Mouse (Mus musculus): ENCODE measurements at regions not wholly inside any gene's neighbourhood (a gene's known extent, or its start where the extent isn't known, plus 50 kb on each side); places are given as distances from the start of the nearest gene placed in this dataset.

- no peak overlapping the region for H3K4me3 ChIP-seq (ENCODE audit: low read depth, low read length)
- H3K9me3 ChIP-seq (ENCODE audit: control insufficient read depth, low read length), result 0 out of 2 replicates have a peak, but pooled peaks cover 5% of the 10 kb centered on the region
Observed at GRCm38 (mm10) chr4:99385381-99385780, 89.7 kb downstream of the Gm12689 start.

GRCm38 (mm10) chr4:99389428-99389827 lies 93.7 kb downstream of the Gm12689 start:
- H3K36me3 ChIP-seq (ENCODE audit: control insufficient read depth, insufficient read depth, low read length), result no peaks in the 10 kb centered on the region
- H3K27me3 ChIP-seq (replicated peaks; ENCODE audit: control insufficient read depth, insufficient read depth, low read length), result no peaks in the 10 kb centered on the region
- DNase-seq (ENCODE audit: low spot score) (no peak), ATAC-seq (ENCODE audit: low read depth) (no peak)
- no peaks in the 10 kb centered on the region; the same call in 1 of the 2 replicates for H3K4me1 ChIP-seq (ENCODE audit: control insufficient read depth, insufficient read depth, low read length)
- H3K9ac ChIP-seq (ENCODE audit: low read depth, low read length), result no peak overlapping the region
- no peak overlapping the region for H3K4me3 ChIP-seq (ENCODE audit: low read depth, low read length)
- no peak overlapping the region for H3K4me2 ChIP-seq (ENCODE audit: low read depth, low read length)
- H3K9me3 ChIP-seq (ENCODE audit: control insufficient read depth, low read length), result 0 out of 2 replicates have a peak, but pooled peaks cover 5% of the 10 kb centered on the region
- no peak overlapping the region for H3K27ac ChIP-seq (replicated peaks; ENCODE audit: low read depth, low read length)
- 57% methylated on average over 1 of the region's 1 CpGs for WGBS

More at GRCm38 (mm10) chr4:99385381-99385780, 89.7 kb downstream of the Gm12689 start:
- no peaks in the 10 kb centered on the region; the same call in 1 of the 2 replicates for H3K4me1 ChIP-seq (ENCODE audit: control insufficient read depth, insufficient read depth, low read length)
- H3K4me2 ChIP-seq (ENCODE audit: low read depth, low read length), result no peak overlapping the region
- 19% methylated on average over 8 of the region's 8 CpGs for WGBS
- no peaks in the 10 kb centered on the region for H3K36me3 ChIP-seq (ENCODE audit: control insufficient read depth, insufficient read depth, low read length)
- no peak overlapping the region for H3K9ac ChIP-seq (ENCODE audit: low read depth, low read length)
- no peaks in the 10 kb centered on the region for H3K27me3 ChIP-seq (replicated peaks; ENCODE audit: control insufficient read depth, insufficient read depth, low read length)
- DNase-seq (ENCODE audit: low spot score), result no peak
- H3K27ac ChIP-seq (replicated peaks; ENCODE audit: low read depth, low read length), result no peak overlapping the region
- no peak for ATAC-seq (ENCODE audit: low read depth)

DNA sequence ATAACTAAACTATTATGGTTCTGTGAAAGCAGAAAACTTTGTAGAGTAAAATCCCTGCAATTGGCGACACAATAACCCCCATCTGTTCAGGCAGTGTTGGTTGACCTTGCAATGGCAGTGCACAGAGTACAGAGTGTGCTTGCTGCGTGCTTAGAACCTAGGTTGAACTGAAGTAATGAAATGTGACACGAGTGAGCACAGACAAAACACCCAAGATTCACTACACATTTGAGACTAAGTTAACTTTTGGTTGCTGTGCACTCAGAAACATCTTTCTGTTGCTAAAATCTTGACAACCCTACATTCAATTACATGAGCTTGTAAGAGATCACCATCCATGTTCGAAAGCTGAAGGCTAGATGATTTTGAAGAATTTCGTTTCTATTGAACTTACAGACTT lies 97.3 kb downstream of the Gm12689 start:
- H3K27me3 ChIP-seq (replicated peaks; ENCODE audit: control insufficient read depth, insufficient read depth, low read length), result no peaks in the 10 kb centered on the region
- no peaks in the 10 kb centered on the region for H3K9me3 ChIP-seq (ENCODE audit: control insufficient read depth, low read length)
- H3K27ac ChIP-seq (replicated peaks; ENCODE audit: low read depth, low read length), result no peak overlapping the region
- WGBS, result 82% methylated on average over 5 of the region's 5 CpGs
- no peak overlapping the region for H3K4me3 ChIP-seq (ENCODE audit: low read depth, low read length)
- H3K36me3 ChIP-seq (ENCODE audit: control insufficient read depth, insufficient read depth, low read length), result no peaks in the 10 kb centered on the region
- ATAC-seq (ENCODE audit: low read depth) (no peak), DNase-seq (ENCODE audit: low spot score) (no peak)
- no peaks in the 10 kb centered on the region for H3K4me1 ChIP-seq (ENCODE audit: control insufficient read depth, insufficient read depth, low read length)
- H3K4me2 ChIP-seq (ENCODE audit: low read depth, low read length), result no peak overlapping the region
- H3K9ac ChIP-seq (ENCODE audit: low read depth, low read length), result no peak overlapping the region

DNA sequence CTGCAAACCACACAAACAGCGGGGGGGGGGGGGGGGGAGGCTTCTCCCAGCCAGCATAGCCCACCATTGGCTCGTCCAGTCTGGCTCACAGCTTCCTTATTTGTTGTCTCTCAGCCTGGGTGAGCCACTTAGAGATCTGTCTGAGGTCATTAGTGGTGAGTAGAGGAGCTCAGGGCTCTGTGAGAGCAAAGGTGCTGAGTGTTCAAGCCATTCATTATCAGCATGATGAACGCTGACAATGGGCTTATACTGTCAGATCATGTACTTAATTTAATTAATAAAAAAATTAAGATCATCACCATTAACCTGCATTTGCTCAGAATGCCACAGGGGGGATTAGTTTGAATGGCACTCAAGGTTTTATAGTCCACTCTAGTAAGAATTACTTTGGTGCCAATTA lies 98.5 kb downstream of the Gm12689 start:
- no peak overlapping the region for H3K9ac ChIP-seq (ENCODE audit: low read depth, low read length)
- DNase-seq (ENCODE audit: low spot score) (peak; percentile 10), ATAC-seq (ENCODE audit: low read depth) (no peak)
- no peaks in the 10 kb centered on the region for H3K9me3 ChIP-seq (ENCODE audit: control insufficient read depth, low read length)
- H3K4me3 ChIP-seq (ENCODE audit: low read depth, low read length), result no peak overlapping the region
- H3K4me2 ChIP-seq (ENCODE audit: low read depth, low read length), result no peak overlapping the region
- WGBS, result 65% methylated on average over 3 of the region's 3 CpGs
- H3K36me3 ChIP-seq (ENCODE audit: control insufficient read depth, insufficient read depth, low read length), result no peaks in the 10 kb centered on the region
- H3K27me3 ChIP-seq (replicated peaks; ENCODE audit: control insufficient read depth, insufficient read depth, low read length), result no peaks in the 10 kb centered on the region
- H3K27ac ChIP-seq (replicated peaks; ENCODE audit: low read depth, low read length), result no peak overlapping the region
- no peaks in the 10 kb centered on the region for H3K4me1 ChIP-seq (ENCODE audit: control insufficient read depth, insufficient read depth, low read length)

GRCm38 (mm10) chr4:99407466-99407865 lies 111.8 kb downstream of the Gm12689 start:
- ATAC-seq (ENCODE audit: low read depth) (no peak), DNase-seq (ENCODE audit: low spot score) (no peak)
- no peaks in the 10 kb centered on the region for H3K9me3 ChIP-seq (ENCODE audit: control insufficient read depth, low read length)
- no peak overlapping the region for H3K27ac ChIP-seq (replicated peaks; ENCODE audit: low read depth, low read length)
- no peak overlapping the region for H3K4me2 ChIP-seq (ENCODE audit: low read depth, low read length)
- no peak overlapping the region for H3K4me3 ChIP-seq (ENCODE audit: low read depth, low read length)
- no peaks in the 10 kb centered on the region for H3K36me3 ChIP-seq (ENCODE audit: control insufficient read depth, insufficient read depth, low read length)
- no peaks in the 10 kb centered on the region for H3K4me1 ChIP-seq (ENCODE audit: control insufficient read depth, insufficient read depth, low read length)
- H3K9ac ChIP-seq (ENCODE audit: low read depth, low read length), result no peak overlapping the region
- H3K27me3 ChIP-seq (replicated peaks; ENCODE audit: control insufficient read depth, insufficient read depth, low read length), result no peaks in the 10 kb centered on the region; the same call in 1 of the 2 replicates
- WGBS, result 71% methylated on average over 7 of the region's 7 CpGs

DNA sequence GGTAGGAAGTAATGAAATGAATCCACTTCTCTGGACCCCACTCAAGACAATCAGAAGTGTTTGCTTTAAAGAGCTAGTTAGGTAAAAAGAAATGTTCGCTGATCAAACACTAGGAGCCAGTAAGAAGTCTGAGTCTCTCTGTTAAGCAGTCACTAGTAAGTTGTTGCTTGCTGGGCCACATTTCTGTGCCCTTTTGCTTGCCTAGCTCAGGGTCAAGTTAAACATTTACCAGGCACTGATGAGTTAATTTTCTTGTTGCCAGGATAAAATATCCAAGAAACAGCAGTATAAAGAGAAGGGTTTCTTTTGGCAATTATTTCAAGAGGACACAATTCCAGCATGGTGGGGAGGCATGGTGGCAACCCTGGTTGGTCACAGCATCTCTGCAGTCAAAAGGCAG lies 127.7 kb downstream of the Gm12689 start:
- H3K4me2 ChIP-seq (ENCODE audit: low read depth, low read length), result no peak overlapping the region
- DNase-seq (ENCODE audit: low spot score) (no peak), ATAC-seq (ENCODE audit: low read depth) (no peak)
- H3K4me3 ChIP-seq (ENCODE audit: low read depth, low read length), result no peak overlapping the region
- WGBS, result 75% methylated on average over 1 of the region's 1 CpGs
- H3K27ac ChIP-seq (replicated peaks; ENCODE audit: low read depth, low read length), result no peak overlapping the region
- H3K27me3 ChIP-seq (replicated peaks; ENCODE audit: control insufficient read depth, insufficient read depth, low read length), result no peaks in the 10 kb centered on the region
- no peaks in the 10 kb centered on the region for H3K36me3 ChIP-seq (ENCODE audit: control insufficient read depth, insufficient read depth, low read length)
- H3K9ac ChIP-seq (ENCODE audit: low read depth, low read length), result no peak overlapping the region
- H3K9me3 ChIP-seq (ENCODE audit: control insufficient read depth, low read length), result no peaks in the 10 kb centered on the region
- no peaks in the 10 kb centered on the region for H3K4me1 ChIP-seq (ENCODE audit: control insufficient read depth, insufficient read depth, low read length)

DNA sequence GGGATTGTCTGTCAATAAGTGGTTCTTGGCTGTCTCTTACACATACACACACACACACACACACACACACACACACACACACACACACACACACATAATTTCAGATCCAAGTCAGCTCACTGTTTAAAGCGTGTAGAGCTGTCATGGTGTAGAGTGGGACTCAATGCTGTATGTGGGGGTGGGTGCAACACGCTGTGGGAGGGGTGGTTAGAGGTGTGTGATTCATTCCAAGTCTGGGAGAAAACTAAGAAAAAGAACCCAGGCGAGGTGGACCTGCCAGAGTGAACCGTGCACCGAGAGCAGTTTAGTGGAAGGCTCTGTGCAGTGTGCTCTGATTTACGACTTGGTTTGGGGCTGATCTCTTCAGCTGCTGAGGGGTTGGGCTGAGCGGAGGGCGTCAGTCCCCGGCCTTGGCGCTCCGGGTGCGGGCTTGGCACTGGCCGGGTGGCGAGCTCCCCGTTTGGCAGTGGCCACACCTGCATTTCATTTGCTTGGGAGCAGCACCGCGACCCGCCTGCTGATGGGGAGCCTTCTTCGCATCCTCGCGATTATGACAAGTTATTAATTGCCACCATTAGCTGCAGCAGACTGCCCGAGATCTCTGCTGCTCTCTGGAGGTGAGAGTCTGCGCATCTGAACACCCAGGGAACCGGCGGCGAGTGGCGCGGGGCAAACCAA lies 149.5 kb downstream of the Gm12689 start:
- Histone ChIP-seq H3K4me1 (ENCODE audit: control insufficient read depth, insufficient read depth, low read length) (no peaks in the 10 kb centered on the region), H3K27me3 (replicated peaks; ENCODE audit: control insufficient read depth, insufficient read depth, low read length) (no peaks in the 10 kb centered on the region), H3K9ac (ENCODE audit: low read depth, low read length) (peak overlapping the region; percentile 17; the same call in 1 of the 2 replicates), H3K36me3 (ENCODE audit: control insufficient read depth, insufficient read depth, low read length) (no peaks in the 10 kb centered on the region), H3K9me3 (ENCODE audit: control insufficient read depth, low read length) (no peaks in the 10 kb centered on the region), H3K4me3 (ENCODE audit: low read depth, low read length) (peak overlapping the region; percentile 30), H3K27ac (replicated peaks; ENCODE audit: low read depth, low read length) (no peak overlapping the region), H3K4me2 (ENCODE audit: low read depth, low read length) (peak overlapping the region; percentile 50)
- 51% methylated on average over 27 of the region's 28 CpGs for WGBS
- DNase-seq (ENCODE audit: low spot score) (no peak), ATAC-seq (ENCODE audit: low read depth) (no peak)

DNA sequence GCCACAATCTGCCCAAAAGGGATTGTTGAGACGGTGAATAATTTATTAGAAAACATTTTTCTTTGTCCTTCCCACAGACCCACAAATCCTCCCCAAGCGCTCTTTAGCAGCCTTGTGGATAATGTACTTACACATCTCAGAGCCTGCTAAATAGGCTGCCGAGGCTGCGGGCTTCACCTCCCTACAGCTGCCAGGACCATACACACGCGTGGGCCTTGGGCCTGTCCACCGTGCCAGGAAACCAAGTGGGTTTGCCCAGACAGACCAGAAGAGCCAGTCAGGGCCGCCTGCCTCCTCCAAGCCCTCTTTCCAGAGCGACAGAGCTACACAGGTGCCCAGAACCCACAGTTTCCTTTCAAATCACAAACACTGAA lies 150.0 kb downstream of the Gm12689 start:
- H3K9me3 ChIP-seq (ENCODE audit: control insufficient read depth, low read length), result no peaks in the 10 kb centered on the region
- 57% methylated on average over 9 of the region's 9 CpGs for WGBS
- H3K36me3 ChIP-seq (ENCODE audit: control insufficient read depth, insufficient read depth, low read length), result no peaks in the 10 kb centered on the region
- peak overlapping the region; percentile 30; the same call in 1 of the 2 replicates for H3K4me3 ChIP-seq (ENCODE audit: low read depth, low read length)
- ATAC-seq (ENCODE audit: low read depth), result no peak
- H3K27me3 ChIP-seq (replicated peaks; ENCODE audit: control insufficient read depth, insufficient read depth, low read length), result no peaks in the 10 kb centered on the region
- H3K4me1 ChIP-seq (ENCODE audit: control insufficient read depth, insufficient read depth, low read length), result no peaks in the 10 kb centered on the region
- no peak for DNase-seq (ENCODE audit: low spot score)
- peak overlapping the region; percentile 50 for H3K4me2 ChIP-seq (ENCODE audit: low read depth, low read length)
- no peak overlapping the region for H3K27ac ChIP-seq (replicated peaks; ENCODE audit: low read depth, low read length)
- H3K9ac ChIP-seq (ENCODE audit: low read depth, low read length), result no peak overlapping the region

DNA sequence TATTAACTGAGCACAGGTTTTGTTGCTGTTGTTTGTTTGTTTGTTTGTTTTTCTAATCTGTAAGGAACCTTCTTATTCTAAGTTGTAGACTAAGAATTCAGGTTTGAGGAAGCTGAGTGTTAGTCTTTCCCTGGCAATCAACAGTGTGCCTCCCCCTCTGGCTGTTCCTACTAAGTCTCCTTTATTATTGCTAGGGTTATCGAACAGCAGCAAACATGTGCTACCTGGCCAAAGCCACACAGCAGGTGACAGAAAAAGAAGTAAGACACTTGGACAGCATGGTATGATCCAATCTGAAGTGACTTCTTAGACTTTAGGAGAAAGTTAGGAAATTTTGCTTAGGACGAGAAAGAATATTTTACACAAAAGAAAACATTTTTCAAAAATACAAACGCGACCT lies 163.3 kb downstream of the Gm12689 start:
- DNase-seq (ENCODE audit: low spot score), result no peak
- Histone ChIP-seq H3K4me3 (ENCODE audit: low read depth, low read length) (no peak overlapping the region), H3K9ac (ENCODE audit: low read depth, low read length) (no peak overlapping the region), H3K27me3 (replicated peaks; ENCODE audit: control insufficient read depth, insufficient read depth, low read length) (peaks cover 6% of the 10 kb centered on the region; the same call in 1 of the 2 replicates), H3K4me2 (ENCODE audit: low read depth, low read length) (peak overlapping the region; percentile 39), H3K27ac (replicated peaks; ENCODE audit: low read depth, low read length) (no peak overlapping the region), H3K4me1 (ENCODE audit: control insufficient read depth, insufficient read depth, low read length) (no peaks in the 10 kb centered on the region; the same call in 1 of the 2 replicates), H3K36me3 (ENCODE audit: control insufficient read depth, insufficient read depth, low read length) (no peaks in the 10 kb centered on the region), H3K9me3 (ENCODE audit: control insufficient read depth, low read length) (no peaks in the 10 kb centered on the region)
- ATAC-seq (ENCODE audit: low read depth), result no peak
- 63% methylated on average over 4 of the region's 4 CpGs for WGBS
